Mouse (Mus musculus) T-helper 1 cell (primary cell): ENCODE data around the gene Znhit3.

Experiments
- in situ Hi-C: fragments of 300-600 bp; cut with MboI, MseI; formaldehyde crosslinking; loops from one replicate; pipeline ENCODE4 v1.15.1; 2025; ENCODE audit warnings: high pct_unique_total_duplicates

The Znhit3 gene

DNA sequence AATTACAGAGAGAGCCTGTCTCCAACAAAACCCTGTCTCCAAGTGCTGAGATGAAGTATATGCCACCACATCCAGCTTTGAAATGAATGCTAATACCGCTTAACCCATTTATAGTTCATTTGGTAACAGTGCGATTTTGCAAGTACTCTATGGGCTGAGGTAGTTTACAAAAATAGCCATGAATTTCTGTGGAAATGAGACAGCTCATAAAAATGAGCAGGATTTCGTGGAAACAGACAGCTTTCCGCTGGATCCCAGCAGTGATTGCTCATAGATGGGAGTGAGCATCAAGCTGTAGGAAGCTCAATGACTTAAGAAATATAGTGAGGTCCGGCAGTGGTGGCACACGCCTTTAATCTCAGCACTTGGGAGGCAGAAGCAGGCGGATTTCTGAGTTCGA lies 4.8 kb upstream of the Znhit3 start:
- in situ Hi-C loops = no loop called here

DNA sequence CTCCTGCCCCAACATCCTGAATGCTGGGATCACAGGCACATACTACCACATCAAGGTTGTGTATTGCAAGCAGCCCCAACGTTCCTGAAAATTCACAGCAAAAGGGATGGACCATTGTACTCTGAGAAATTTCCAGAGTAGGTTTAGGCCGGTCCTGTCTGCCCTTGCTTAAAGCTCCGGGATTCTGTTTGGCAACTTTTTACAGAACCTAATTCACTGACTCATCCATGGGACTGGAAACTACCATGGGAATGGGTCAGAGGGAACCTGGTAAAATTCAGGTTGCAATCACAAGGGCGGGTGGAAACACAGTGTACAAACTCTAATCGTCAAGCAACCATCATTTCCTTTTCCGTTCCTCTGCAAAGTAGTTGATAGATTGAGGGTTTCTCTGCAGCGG lies 3.8 kb upstream of the Znhit3 start:
- in situ Hi-C loops = no loop called here

DNA sequence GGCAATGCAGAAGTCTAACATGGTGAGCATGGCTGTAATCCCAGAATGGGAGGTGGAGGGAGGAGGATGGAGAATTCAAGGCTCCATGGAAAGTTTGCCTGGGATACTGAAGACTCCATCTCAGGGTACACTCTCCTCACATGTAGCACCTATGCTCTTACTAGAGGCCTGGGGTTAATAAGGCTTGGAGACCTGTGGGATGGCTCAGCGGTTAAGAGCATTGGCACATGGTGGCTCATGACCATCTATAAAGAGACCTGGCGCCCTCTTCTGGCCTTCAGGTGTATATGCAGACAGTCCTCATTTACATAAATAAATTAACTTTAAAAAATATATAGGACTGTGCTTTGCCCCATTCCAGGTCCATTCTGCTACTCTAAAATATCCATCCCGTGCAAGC lies 3.1 kb upstream of the Znhit3 start:
- in situ Hi-C loops = no loop called here

- in situ Hi-C loops = no loop called here
These were observed 2.3 kb upstream of the Znhit3 start for GRCm38 (mm10) chr11:84918425-84918824.

DNA sequence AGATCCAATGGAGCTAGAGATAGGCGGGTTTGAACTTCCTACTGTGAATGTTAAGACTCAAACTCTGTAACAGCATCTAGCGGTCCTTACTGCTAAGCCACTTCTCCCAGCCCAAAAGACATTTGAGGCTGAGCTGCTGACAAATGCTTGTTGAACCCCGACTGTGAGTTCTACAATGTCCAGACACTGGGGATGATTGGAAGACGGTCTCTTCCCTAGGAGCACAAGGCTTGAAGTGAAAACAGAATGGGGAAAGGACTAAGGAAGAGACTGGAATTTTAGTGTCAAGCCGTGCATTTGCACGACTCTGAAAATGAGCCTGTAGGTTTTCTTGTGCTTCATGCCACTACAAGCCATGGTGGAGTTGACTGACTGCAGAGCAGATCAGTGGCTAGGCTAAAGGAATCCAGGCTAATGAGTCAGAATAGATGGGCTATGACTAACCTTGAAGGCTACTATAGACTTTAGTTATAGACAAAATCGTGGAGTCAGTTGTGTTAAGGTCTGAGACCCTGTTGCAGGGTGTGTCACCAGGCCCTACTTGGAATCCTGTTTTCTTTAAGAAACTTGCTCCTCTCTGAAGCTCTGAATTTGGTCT lies 636 bp upstream of the Znhit3 start:
- in situ Hi-C loops = no loop called here

DNA sequence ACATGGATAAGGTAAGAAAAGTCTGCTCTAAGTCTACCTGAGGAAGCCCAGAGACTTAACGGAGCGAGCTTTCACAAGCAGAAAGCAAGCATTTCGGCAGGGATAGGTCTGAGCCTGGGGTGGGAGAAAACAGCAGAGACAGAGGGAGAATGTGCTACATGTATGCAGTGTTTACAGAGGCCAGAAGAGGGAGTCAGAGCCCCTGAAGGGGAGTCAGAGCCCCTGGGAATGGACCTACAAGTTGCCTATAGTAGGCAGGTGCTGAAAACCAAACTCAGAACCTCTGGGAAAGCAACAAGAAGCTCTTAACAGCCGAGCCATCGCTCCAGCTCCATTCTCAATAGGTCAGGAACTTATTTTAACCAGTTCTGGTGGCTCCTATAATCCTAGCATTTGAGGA lies 1.5 kb downstream of the Znhit3 start:
- in situ Hi-C loops = no loop called here

- in situ Hi-C loops = no loop called here
These were observed 5.8 kb downstream of the Znhit3 start for GRCm38 (mm10) chr11:84910411-84910810.

DNA sequence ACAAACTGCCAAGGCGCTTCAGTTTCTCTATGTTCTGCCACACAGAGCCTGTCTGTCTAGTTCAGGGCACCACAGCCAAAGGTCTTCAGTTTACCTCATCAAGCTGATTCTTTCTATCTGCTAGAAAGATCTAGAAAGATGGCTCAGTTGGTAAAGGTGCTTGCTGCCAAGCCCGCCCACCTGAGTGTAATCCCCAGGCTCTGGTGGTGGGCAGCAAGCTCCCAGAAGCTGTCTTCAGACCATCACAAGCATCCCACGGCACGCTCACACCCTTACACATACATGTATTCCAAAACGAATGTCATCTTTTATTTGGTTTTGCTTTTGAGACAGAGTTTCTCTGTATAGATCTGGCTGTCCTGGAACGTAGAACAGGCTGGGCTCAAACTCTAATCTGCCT lies 7.7 kb downstream of the Znhit3 start:
- in situ Hi-C loops = no loop called here

GRCm38 (mm10) chr11:84907081-84907480 lies 9.1 kb downstream of the Znhit3 start:
- in situ Hi-C loops = no loop called here

- in situ Hi-C loops = no loop called here
These were observed 11.5 kb downstream of the Znhit3 start for GRCm38 (mm10) chr11:84904597-84905144.

DNA sequence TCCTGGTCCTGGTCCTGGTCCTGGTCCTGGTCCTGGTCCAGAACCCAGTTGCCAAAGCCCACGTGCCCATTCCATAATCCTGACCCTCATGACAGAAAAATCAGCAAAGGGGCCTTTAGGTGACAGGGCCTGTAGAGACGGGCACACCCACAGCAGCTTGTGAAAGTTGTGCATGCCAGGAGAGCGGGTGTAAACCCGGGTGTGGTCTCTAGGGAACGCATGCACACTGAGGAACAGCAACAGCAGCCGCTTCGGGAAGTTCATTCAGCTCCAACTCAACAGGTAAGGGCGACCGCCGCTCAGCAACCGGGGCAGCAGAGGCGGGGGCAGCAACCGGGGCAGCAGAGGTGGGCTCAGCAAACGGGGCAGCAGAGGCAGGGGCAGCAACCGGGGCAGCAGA lies 23.1 kb downstream of the Znhit3 start:
- in situ Hi-C loops = no loop called here

GRCm38 (mm10) chr11:84891705-84892104 lies 24.5 kb downstream of the Znhit3 start:
- in situ Hi-C loops = no loop called here

DNA sequence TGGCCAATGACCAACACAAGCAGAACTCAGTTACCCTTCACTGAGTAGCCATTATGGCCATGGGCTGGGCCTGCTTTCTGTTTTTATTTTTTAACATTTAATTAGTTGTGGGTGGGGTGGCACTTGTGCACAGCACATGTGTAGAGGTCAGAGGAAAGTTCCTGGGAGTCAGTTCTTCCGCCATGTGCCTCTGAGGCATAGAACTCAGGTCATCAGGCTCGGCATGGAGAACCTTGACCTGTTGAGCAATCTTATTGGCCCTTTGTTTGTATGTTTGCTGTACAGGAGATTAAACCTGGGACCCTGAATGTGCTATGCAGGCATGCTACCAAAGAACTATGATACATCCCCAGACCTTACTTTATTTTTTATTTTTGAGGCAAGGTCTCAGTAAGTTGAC lies 26.7 kb downstream of the Znhit3 start:
- in situ Hi-C loops = no loop called here

DNA sequence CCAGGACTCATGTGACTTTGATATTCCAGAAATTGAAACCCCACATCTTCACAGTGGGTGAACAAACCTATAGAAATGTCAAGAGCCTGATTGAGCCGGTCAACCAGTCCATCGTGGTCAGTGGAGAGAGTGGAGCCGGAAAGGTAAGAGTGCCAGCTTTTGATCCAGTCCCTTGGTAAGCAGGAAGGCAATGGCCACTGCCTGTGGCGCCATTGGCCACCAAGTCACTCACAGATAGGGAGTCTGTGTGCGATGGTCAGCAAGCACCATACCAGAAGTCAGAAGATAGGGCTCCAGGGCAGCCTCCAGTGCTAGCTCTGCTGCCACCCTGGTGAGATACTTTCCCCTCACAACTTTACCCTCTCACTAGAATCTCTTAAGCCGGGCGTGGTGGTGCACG lies 28.1 kb downstream of the Znhit3 start:
- in situ Hi-C loops = no loop called here

GRCm38 (mm10) chr11:84886767-84887511 lies 29.2 kb downstream of the Znhit3 start:
- in situ Hi-C loops = no loop called here

DNA sequence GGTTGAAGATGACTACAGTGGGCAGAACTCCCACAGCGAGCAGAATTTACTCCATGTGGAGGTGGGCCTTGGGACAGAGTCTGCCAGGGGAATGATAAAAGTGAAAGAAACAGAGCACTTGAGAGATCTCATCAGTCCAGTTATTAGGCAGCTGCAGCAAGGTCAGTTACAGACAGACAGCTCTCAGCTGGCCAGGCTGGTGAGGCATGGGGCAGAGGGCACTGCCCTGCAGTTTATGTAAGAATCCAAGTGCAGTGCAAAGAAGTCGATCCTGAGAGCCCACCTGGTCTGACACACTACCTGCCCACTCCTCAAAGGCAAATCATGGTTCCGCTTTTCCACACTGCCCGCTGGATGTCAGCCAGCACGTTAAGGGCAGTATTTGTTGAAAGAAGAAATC lies 29.9 kb downstream of the Znhit3 start:
- in situ Hi-C loops = no loop called here

DNA sequence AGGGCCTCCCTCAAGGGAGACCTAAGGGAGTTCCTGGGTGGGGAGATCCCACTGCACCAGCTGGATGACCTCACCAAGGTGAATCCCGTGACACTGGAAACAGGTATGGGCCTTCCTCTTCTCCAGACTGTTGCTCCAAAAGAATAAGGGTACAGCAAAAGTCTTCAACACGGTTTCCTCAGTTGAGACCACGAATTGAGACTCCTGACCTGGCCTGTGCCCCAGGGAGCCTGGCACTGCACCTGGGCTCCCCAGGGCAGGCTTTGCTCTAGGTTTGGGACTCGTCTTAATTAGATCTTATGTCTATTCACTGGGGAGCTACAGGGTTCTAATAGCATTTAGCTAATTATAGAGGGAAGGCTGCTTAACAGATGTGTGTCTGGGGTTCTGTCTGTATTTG lies 30.9 kb downstream of the Znhit3 start:
- in situ Hi-C loops = no loop called here

DNA sequence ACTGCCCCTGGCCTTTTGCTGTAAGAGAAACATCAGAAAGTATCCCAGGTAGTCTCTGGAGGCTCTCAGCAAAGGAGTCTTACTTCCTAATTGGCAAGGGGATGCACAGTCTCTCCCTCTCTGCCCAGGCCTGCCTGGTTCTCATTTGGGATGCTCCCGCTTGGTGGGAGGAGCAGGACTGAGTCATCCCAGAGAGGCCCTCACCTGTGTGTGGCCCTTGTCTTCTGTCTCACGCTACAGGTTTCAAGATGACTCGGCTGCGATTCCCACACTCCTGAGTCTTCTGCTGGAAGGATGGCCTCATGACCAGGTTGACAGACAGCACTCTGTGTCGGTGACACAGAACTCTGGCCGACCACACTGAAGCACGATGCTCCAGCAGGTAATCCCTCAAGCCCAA lies 33.8 kb downstream of the Znhit3 start:
- in situ Hi-C loops = no loop called here

DNA sequence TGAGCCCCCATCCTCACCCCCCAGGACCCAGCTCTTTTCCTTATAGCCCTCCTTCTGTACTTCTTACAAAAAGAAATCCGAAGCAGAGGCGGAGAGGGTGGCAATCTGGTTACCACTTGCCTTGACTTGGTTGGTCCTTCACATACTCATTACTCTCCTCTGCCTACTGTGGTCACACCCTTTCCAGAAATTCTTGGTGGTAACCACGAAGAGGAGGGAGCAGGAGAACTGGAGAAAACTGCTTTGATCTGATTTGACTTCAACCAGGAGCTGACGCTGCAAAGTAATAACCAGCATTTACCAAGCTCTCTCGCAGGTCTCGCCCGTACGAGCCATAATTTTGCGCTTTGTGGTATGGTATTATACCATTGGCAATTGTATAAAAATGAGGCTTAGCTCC lies 35.2 kb downstream of the Znhit3 start:
- in situ Hi-C loops = no loop called here

DNA sequence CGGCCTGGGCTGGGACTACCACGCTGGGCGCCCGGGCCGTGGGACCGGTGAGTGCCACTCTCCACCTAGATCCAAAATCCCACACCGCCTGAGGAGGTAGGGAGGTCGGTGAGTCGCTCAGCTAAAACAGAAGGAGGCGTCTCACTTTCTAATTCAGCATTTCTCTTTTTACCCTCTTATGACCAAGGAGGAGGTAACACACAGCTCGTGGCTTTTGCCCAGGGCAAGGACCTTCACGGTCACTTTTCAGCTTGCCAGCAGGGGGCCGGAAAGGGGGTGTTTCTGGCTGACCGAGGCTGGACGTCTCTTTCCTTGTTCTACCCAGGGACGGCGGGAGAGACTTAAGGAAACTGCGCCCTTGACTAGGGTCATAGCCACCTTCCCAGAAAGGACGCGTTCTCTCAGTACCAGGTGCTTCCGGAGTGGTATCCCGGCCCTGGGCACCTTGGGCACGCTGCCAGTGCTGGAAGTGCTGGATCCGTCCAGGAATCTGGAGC lies 35.7 kb downstream of the Znhit3 start:
- in situ Hi-C loops = no loop called here

GRCm38 (mm10) chr11:84879772-84880464 lies 36.2 kb downstream of the Znhit3 start, which contains the start of the genes Myo19 and Pigw:
Gene Myo19 (plus strand): TSS chr11:84880148.
Gene Pigw (minus strand): TSS chr11:84880285.
- in situ Hi-C loops = no loop called here

DNA sequence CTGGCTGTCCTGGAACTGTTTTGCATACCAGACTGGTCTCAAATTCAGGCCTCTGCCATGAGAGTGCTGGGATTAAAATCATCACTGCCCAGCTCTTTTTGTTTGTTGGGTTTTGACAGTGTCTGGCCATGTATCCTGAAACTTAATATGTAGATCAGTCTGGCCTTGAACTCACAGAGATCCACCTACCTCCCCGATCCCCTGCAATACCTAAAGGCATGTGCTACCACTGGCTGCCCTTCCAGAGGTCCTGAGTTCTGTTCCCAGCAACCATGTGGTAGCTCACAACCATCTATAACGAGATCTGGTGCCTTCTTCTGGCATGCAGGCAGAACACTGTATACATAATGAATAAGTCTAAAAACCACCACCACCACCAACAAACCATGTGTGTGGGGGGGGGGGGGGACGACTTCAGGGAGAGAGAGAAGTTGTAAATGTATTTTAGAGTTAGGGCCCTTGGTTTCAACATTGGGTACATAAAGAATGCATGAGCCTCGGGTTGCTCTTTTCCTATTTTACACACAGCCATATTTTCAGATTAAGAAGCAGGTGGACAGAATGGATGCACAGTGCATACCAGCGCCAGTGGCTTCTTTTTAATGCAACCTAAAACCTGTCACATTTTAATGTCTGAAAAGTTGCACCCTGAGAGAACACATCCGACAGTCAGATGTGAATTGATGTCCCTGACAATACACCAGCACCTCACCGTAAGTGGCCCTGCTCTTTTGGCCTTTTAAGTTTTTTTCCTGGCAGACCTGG lies 37.0 kb downstream of the Znhit3 start:
- in situ Hi-C loops = no loop called here
